Mouse (Mus musculus) gastrocnemius, postnatal 4 days (tissue): ENCODE data around the gene Rimbp2. TPM values are rescaled to one million over a fixed set of nuclear protein-coding genes. Genes with fewer than 3 reads are reported as not detected.
"Not testable (repeated sequence)": the region's sequence is repeated elsewhere in the genome, so short reads cannot be mapped to it uniquely, and the experiment has no call there.

Source experiments
- DNase-seq, 2 experiments: peaks; one replicate each; pipeline ENCODE4 v3.0.0; 2021 to 2022; ENCODE audit warnings: low spot score in 2 of 2, mixed read lengths in 2 of 2
- total RNA-seq, 2 experiments: library from RNA; stranded (reverse); gene quantifications; 2 replicates each; pipeline ENCODE4 v1.2.3; 2021

Rimbp2 gene
- total RNA-seq, 2 experiments from 2014 or later = 0.20 to 0.21 TPM

DNA sequence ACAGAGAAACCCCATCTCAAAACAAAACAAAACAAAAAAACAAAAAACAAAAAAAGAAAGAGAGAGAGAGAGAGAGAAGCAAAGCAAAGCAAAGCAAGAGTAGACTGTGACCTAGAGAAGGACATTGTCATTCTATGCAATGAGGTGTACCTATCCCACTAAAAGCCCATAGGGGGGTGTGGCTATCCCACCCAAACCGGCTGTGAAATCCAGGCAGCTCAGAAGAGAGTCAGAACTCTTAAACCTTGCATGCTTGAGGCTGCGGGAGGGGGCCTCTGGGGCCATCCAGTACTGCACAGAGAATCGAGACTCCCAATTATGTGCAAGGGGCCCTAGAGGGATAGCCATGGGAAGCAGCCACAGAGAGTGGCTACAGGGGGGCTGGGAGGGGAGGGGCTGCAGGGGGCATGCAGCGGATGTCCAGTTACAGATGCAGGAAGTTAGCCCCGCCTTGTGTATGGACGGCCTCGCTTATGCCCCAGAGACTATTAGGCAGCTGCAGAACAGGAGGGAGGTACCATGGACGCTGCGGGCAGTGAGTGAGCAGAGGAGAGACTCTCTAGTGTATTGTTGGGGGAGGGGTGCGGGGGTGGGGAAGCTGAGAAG lies 184.2 kb downstream of the Rimbp2 start:
- DNase-seq = no peak

DNA sequence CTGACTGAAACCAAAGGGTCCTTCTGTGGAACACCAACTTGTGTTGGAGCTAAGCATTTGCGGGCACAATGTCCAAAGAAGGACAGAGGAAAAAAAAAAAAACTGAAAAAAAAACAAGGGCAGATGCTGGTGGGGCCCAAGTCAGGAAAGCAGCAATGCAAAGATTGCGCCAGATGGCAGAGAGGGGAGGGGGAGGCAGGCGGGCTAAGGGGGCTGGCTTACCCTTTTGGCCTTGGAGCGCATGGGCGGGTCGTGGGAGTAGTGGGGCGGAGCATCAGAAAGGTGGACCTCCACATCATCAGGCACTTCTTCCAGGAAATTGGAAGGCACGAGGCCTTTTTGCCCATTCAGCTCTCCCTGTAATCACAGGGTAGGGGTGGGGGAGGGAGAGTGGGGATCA lies 192.2 kb downstream of the Rimbp2 start:
- DNase-seq = no peak

DNA sequence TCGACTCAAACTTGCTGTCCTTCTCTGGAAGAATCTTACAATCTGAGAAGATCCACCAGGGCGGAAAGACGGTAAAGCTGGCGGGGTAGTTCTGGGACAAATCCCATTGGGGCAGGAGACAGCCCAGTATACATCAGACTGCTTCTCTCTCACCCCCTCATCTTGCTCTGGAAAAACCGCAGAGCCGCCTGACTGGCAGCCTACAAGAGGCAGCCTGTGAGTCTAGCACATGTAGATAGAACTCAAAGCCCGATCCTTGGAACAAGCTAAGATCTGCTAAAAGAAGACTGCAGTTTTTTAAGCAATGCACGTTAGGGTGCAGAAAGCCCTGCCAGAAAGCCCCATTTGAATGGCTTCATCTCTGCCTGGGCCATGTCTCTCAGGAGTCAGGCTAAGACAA lies 207.0 kb downstream of the Rimbp2 start:
- no peak for DNase-seq

DNA sequence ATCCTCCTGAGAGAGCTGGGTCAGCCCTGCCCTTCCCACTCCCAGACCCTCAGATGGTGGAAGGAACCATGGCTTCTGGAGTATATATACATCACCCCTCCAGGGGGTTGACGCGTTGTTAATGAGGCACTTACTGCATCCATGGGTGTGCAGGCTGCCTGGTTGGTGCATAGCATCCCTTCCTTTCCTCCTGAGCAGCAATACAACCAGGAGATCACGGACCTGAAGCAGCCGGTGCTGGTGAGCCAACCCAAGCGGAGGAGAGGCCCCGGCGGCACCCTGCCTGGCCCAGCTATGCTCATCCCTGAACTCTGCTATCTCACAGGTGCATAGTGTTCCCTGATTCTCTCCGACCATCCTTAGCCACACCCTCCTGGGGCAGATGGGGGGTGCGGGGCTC lies 208.1 kb downstream of the Rimbp2 start:
- DNase-seq = no peak

DNA sequence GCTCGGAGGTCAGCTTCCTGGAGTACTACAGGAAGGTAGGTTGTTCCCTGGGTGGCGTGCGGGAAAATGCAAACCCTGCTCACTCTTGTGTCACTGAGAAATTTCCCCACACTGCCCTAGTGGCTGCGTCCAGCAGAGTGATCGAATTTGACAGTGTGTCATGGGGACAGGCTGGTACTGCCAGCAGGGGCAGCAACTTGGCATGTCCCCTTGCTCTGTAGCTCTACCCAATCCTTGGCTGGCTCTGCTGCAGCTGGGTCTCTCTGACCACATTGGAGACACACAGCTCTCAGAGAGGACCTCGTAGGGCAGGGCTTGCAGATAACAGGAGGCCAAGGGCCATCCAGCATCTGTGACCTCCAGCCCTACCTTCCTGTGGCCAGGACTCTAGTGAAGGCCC lies 208.9 kb downstream of the Rimbp2 start:
- DNase-seq = no peak

DNA sequence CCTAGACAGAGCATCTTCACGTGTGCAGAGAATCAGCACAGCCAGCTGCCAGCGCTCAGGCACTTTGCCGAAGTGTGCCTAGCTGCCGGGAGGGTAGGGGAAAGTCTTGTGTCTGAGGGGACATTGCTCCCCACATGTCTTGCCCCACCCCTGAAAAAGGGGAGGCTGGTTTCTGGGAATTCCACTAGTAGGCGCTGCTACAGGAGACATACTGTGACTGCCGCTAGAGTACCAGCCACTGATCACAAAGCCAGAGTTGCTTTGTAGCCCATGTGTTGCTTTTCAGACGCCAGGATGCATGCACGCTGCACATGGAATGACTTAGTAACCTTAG lies 213.5 kb downstream of the Rimbp2 start:
- no peak for DNase-seq

DNA sequence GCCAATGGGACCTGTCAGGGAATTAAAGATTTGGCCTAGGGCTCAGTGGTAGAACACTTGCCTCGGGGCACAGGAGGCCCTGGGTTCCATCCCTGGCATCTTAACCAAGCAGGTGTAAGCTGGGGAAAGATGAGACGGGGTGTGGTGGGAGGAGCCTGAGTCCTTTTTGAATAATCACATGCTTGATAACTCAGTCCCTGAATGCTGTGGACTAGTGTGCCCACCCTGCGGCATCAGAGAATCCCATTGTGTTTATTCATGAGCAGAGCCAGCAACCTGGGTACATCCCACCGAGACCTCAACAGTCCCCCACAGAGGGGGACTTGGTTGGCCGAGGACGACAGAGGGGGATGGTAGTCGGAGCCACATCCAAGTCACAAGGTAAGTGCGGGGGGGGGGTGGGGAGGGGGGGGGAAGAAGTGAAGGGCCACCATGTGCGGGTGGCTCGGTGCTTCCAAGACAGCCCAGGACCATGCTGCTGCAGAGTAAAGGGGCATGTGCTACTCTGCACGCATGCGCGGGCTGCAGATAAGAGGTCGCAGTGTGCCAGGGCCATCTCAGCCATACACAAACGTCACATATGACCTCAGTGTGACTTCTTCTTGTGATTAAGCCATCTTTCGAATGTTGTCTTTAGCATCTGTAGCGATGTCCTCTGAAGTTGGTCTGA lies 214.0 kb downstream of the Rimbp2 start:
- no peak for DNase-seq

DNA sequence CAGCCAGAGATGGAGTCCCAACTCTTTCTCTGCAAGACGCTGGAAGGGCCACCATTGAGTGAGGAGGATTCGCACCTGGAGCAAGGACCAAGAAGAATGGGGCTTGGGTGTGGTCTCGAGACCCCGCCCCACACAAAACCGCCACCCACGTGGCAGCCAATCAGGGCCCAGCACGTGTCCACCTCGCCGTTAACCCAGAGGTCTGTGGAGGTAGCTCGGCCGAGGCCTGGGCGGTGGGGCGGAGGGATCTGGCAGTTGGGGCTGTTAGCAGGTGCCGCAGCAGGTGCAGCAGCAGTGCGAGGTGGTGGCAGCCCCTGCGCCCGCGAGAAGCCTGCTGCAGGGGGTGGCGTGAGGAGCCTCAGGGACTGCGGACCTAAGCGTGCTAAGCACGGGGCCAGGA lies 217.4 kb downstream of the Rimbp2 start:
- no peak for DNase-seq

DNA sequence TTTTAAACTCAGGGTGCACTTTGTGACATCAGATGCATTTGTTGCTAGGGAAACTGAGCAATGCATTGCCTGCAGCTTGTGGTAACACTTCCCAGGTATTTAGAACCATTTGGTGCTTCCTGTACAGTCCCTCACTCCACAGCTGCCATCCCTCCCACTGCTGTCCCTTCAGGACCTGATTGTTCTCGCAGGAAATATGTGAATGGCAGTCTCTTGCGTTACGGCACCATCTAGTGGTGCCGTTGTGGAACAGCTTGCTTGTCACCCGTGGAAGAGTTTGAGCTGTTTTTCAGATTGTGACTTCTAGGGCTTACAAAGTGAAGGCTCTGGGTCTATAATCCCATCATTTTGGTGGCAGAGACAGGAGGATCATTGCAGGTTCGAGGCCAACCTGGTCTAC lies 219.3 kb downstream of the Rimbp2 start:
- peak in 1 of 2 experiments; percentile 33 for DNase-seq

DNA sequence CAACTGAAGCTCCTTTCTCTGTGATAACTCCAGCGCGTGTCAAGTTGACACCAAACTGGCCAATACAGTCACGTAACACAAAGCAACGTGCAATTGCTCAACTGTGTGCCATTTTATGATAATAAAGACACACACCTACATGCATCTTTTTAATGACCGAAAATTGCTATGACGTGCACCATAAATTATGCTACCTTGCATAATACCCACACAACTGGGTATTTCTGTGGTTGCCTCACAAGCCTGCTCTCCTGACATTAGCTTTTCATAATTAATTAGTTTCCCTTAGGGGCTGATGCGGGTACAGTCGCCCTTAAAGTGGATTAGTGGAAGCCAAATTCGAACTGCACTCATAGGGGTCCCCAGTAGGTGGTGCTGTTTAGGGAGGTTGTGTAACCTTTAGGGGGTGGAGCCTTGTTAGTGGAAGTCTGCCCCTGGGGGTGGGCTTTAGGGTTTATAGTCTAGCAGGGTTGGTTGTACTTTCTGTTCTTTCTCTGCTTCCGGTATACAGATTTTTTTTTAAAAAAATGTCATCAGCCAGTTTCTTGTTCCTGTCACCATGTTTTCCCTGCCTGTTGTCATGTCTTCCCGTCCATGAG lies 220.8 kb downstream of the Rimbp2 start:
- DNase-seq = no peak

DNA sequence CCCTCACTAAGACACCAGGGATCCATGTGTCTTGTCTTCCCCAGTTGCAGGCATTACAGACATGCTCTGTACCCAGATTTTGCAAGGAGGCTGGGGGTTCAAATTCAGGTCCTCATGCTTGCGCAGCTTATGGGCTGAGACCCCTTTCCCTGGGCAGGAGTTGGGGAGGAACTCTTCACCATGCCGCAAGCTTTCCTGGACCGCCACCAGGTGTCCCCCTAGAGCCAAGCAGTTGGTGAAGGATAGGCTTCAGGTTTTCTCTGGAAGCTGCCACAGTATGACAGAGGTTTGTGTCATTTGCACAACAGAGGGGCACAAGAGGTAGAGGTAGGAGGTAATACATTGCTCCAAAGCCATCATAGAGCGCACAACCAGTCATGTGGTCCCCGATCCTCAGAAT lies 222.7 kb downstream of the Rimbp2 start:
- no peak for DNase-seq

DNA sequence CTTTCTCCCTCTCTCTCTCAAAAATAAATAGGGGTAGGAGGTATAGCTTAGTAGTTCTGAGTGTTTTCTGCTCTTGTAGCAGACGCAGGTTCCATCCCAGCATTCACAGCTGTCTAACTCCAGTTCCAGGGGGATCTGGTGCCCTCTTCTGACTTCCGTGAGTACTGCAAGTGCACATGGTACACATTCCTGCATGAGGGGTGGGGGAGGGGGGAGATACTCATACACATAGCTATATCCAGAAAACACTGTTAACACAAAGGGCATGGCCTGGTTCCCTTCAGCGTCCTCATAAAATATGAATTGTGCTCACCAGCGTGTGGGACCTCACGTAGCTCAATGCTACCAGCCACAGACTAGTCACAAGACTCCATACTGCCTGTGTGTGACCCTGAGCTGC lies 223.9 kb downstream of the Rimbp2 start:
- no peak for DNase-seq

DNA sequence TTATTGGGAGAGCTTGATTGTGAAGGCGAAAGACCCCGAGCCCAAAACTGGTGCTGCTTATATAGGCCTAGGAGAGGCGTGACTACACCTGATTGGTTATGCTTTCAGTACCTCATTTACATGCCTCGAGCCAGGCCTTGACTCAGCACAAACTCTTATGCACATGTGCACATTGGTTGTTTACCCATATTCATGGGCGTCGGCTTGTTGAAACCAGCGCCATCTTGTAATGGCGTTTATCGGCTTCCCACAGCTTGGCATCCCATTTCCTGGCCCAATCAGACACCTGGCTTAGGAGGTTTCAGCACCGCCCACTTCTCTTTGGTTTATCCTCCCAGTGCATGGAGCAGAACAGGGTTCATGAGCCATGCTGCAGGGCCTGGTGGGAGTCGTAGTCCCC lies 232.8 kb downstream of the Rimbp2 start:
- DNase-seq = not testable (repeated sequence)

DNA sequence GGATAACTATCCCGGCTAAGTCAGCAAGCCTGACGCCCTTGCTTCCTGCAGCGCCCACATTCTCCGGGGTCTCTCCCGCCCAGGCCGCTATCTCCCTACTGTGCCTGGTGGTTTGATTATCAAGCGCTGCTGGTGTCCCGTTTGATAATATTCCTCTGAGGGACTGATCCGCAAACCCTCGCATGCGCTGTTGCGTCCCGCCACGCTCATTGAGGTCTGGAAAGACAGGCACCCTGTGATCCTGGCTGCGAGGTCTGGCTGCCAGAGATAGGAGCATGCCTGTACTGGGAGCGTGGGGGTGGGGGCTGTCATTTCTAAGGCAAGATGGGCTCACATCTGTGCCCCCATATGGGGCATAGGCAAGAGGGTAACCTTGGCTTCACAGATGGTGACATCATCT lies 238.1 kb downstream of the Rimbp2 start:
- no peak for DNase-seq

DNA sequence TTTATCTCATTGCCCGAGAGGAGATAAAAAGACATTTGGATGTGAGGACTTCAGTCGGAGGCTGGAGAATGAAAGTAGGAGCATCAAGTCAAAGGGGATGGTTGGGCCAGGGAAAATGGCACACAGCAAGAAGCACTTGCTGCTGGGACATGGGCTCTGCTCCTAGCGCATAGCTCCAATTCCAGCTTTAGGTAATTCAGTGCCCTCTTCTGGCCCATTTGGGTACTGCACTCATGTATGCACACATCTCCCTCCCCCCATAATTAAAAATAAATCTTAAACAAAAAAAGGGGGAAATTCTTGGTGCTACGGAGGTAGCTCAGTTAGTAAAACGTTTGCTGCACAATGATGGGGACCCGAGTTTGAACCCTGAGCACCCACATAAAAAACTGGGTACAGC lies 241.4 kb downstream of the Rimbp2 start:
- DNase-seq = no peak

DNA sequence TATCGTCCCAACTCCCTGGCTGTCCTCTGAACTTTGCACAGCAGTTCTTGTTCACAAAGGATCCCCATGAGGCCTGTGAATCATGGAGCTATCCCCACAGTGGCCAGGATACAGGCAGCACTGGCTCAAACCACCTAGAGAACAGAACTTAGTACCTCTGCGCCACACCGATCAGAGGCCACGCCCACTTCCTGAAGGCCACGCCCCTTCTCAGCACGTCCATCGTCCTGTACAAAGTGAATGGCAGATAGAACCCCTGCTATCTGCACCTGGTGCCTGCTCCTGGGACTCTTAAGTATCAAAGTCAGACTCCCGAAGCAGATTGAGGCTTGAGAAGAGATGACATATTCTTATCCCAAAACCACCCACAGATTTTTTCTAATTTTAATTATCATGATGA lies 242.7 kb downstream of the Rimbp2 start:
- DNase-seq = no peak

DNA sequence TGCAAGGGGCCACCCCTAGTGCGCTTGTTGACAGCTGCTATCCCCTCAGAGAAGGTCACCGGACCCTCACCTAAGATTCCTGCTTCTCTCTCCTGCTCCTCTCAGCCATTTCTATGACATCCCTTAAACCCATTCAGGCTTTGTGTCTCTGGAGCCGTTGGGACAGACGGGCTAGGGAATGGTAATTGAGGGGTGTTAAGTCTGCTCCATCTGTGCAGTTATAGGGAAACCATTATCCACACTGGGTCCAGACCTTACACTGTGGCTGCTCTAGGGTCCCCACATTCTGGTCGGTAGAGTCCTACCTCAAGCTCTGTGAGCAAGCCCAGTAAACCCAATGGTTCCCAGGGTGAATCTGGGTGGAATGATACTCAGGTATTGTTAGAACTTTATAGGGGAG lies 244.4 kb downstream of the Rimbp2 start:
- no peak for DNase-seq

Other genes with a start within 250 kb of the Rimbp2 start
- gene Stx2, start 55.1 kb upstream of the Rimbp2 start, total RNA-seq = 10 to 100 TPM; 24.5 to 29.0 TPM
- gene Ran, start 66.6 kb upstream of the Rimbp2 start, total RNA-seq = 100 to 1,000 TPM; 105 to 111 TPM
- gene Adgrd1, start 143.3 kb upstream of the Rimbp2 start, total RNA-seq = 10 to 100 TPM; 14.9 to 17.3 TPM